Comparison of ENCODE assay signal across 7 mouse cellular contexts in genomic region chr2:155308936-155309592, GRCm38 (mm10). TPM values are rescaled to one million over a fixed set of nuclear protein-coding genes. Genes with fewer than 3 reads are reported as not detected.
DNase-seq lines count a peak whose midpoint lies in the region; ATAC-seq and TF ChIP-seq lines count a peak whose summit lies in the region.

No protein-coding gene starts in this region.

- H3K9ac ChIP-seq in CH12.LX (ENCODE audit: insufficient read depth, low read depth) (no peak overlapping the region), MEL (ENCODE audit: control insufficient read depth, low read depth, low read length, poor library complexity, severe bottlenecking) (no peak overlapping the region)
- H3K9ac ChIP-seq in embryonic facial prominence, embryonic 13.5 days = no peak overlapping the region
- no peak overlapping the region for H3K9ac ChIP-seq in heart, postnatal 0 days (replicated peaks; ENCODE audit: low read depth, low read length)

- no peak for TF ChIP-seq POLR2A in CH12.LX (IDR thresholded peaks at IDR 0.05; ENCODE audit: low read depth, low read length)
- TF ChIP-seq POLR2A in MEL (IDR thresholded peaks at IDR 0.05; ENCODE audit: control insufficient read depth in 1 of 2, insufficient read depth in 1 of 2, low read depth in 1 of 2, low read length in 2 of 2, poor library complexity in 1 of 2) = no peak
- TF ChIP-seq POLR2A in lung, adult 2 months (IDR thresholded peaks at IDR 0.05; ENCODE audit: borderline replicate concordance, extremely low read depth, low read depth, low read length) = no peak

- H3K79me2 ChIP-seq in CH12.LX (replicated peaks; ENCODE audit: control insufficient read depth, extremely low read depth, insufficient read depth, poor library complexity, severe bottlenecking) (no peaks in the 10 kb centered on the region), MEL (ENCODE audit: control insufficient read depth, insufficient read depth, low read length, poor library complexity) (no peaks in the 10 kb centered on the region)

- DNase-seq in CH12.LX (ENCODE audit: extremely low read depth) (peak; percentile 17), MEL (ENCODE audit: low read depth, low spot score) (peak; percentile 75)
- DNase-seq in heart, postnatal 0 days (ENCODE audit: low spot score) = peak; percentile 75
- no peak for DNase-seq in lung, adult 2 months
- peak; percentile 19 for DNase-seq in splenic B cell, adult 2 months (ENCODE audit: low read depth, low spot score)

- H3K4me3 ChIP-seq in CH12.LX (replicated peaks in 1 of 3; ENCODE audit: low read depth in 2 of 3, low read length in 2 of 3, poor library complexity in 1 of 3) (no peak overlapping the region), MEL (ENCODE audit: control insufficient read depth in 1 of 2, insufficient read depth in 1 of 2, low read depth in 2 of 2, low read length in 2 of 2) (no peak overlapping the region)
- no peak overlapping the region for H3K4me3 ChIP-seq in embryonic facial prominence, embryonic 13.5 days
- no peak overlapping the region for H3K4me3 ChIP-seq in heart, postnatal 0 days (ENCODE audit: low read depth, low read length)
- no peak overlapping the region for H3K4me3 ChIP-seq in lung, adult 2 months (replicated peaks; ENCODE audit: extremely low read depth, low read depth, low read length)

- TF ChIP-seq EP300 in CH12.LX (IDR thresholded peaks at IDR 0.05; ENCODE audit: low read length) (no peak), MEL (IDR thresholded peaks at IDR 0.05; ENCODE audit: low read depth in 1 of 2, low read length in 2 of 2) (0 out of 4 replicates have a peak, but pooled peaks of 1 of the 2 experiments have one; percentile 10)
- no peak for TF ChIP-seq EP300 in heart, postnatal 0 days (IDR thresholded peaks at IDR 0.05; ENCODE audit: low read depth)

- H3K27ac ChIP-seq in CH12.LX (ENCODE audit: insufficient read depth, low read depth) (no peak overlapping the region), MEL (ENCODE audit: control insufficient read depth, low read depth, low read length) (no peak overlapping the region)
- H3K27ac ChIP-seq in embryonic facial prominence, embryonic 13.5 days = peak overlapping the region; percentile 60; the same call in 1 of the 2 replicates
- H3K27ac ChIP-seq in heart, postnatal 0 days (ENCODE audit: low read depth) = peak overlapping the region; percentile 57

- H3K4me1 ChIP-seq in CH12.LX (ENCODE audit: control insufficient read depth in 1 of 2, insufficient read depth in 2 of 2) (no peaks in the 10 kb centered on the region; a peak in 1 of 4 replicates), MEL (ENCODE audit: control insufficient read depth in 1 of 2, insufficient read depth in 2 of 2, low read length in 2 of 2) (peaks cover 2 to 11% of the 10 kb centered on the region in 2 experiments; a peak in 3 of 4 replicates)
- H3K4me1 ChIP-seq in embryonic facial prominence, embryonic 13.5 days = peaks cover 8% of the 10 kb centered on the region
- 0 out of 2 replicates have a peak, but pooled peaks cover 2% of the 10 kb centered on the region for H3K4me1 ChIP-seq in heart, postnatal 0 days (ENCODE audit: control insufficient read depth, insufficient read depth)
- H3K4me1 ChIP-seq in lung, adult 2 months (ENCODE audit: control insufficient read depth, insufficient read depth, low read length) = peaks cover 5% of the 10 kb centered on the region

- dilution Hi-C loops in CH12.LX (cut with MboI; ENCODE audit: extremely low pct_ligation_motif_present, extremely low pct_unique_long_range_greater_than_20kb, low sequenced_read_pairs) = no loop called here

- H3K4me2 ChIP-seq in CH12.LX (ENCODE audit: insufficient read depth, low read depth, poor library complexity, severe bottlenecking) = no peak overlapping the region
- H3K4me2 ChIP-seq in embryonic facial prominence, embryonic 13.5 days = no peak overlapping the region
- no peak overlapping the region for H3K4me2 ChIP-seq in heart, postnatal 0 days (ENCODE audit: low read depth, low read length)

- H3K9me3 ChIP-seq in CH12.LX (replicated peaks; ENCODE audit: low read length) (no peaks in the 10 kb centered on the region), MEL (replicated peaks; ENCODE audit: insufficient read depth, low read length) (no peaks in the 10 kb centered on the region)
- no peaks in the 10 kb centered on the region for H3K9me3 ChIP-seq in embryonic facial prominence, embryonic 13.5 days
- no peaks in the 10 kb centered on the region for H3K9me3 ChIP-seq in heart, postnatal 0 days (replicated peaks; ENCODE audit: control insufficient read depth, low read length)

- H3K36me3 ChIP-seq in CH12.LX (replicated peaks in 1 of 2; ENCODE audit: control insufficient read depth in 1 of 2, insufficient read depth in 1 of 2, low read length in 1 of 2) = peaks cover 21 to 75% of the 10 kb centered on the region in 2 experiments
- H3K36me3 ChIP-seq in MEL (ENCODE audit: control insufficient read depth in 1 of 2, insufficient read depth in 2 of 2, low read length in 2 of 2) = peaks cover 2 to 12% of the 10 kb centered on the region in 2 experiments; a peak in 3 of 4 replicates
- H3K36me3 ChIP-seq in embryonic facial prominence, embryonic 13.5 days = peaks cover 43% of the 10 kb centered on the region
- H3K36me3 ChIP-seq in heart, postnatal 0 days (replicated peaks; ENCODE audit: control insufficient read depth, insufficient read depth, low read length) = peaks cover 24% of the 10 kb centered on the region
- peaks cover 3% of the 10 kb centered on the region for H3K36me3 ChIP-seq in splenic B cell, adult 2 months (ENCODE audit: control insufficient read depth, insufficient read depth, low read length, poor library complexity, severe bottlenecking)

- no peak; the same call in 1 of the 2 replicates for TF ChIP-seq RAD21 in CH12.LX (IDR thresholded peaks at IDR 0.05; ENCODE audit: low read depth, low read length)
- no peak for TF ChIP-seq RAD21 in MEL (IDR thresholded peaks at IDR 0.05; ENCODE audit: low read depth, low read length)

- ATAC-seq in embryonic facial prominence, embryonic 13.5 days (ENCODE audit: insufficient number of reproducible peaks, insufficient read depth, low FRiP score, low TSS enrichment, low read depth) = no peak
- ATAC-seq in heart, postnatal 0 days (ENCODE audit: insufficient read depth, low read depth) = peak; percentile 77
- ATAC-seq in erythroblast, adult 5-6 weeks (replicated peaks; ENCODE audit: low FRiP score, poor library complexity, severe bottlenecking) = no peak

- peak in 1 of 2 experiments; percentile 46; a peak in 2 of 4 replicates for TF ChIP-seq CTCF in CH12.LX (conservative IDR thresholded peaks at IDR 0.05 in 1 of 2, IDR thresholded peaks at IDR 0.05 in 1 of 2; ENCODE audit: low read depth in 2 of 2, low read length in 2 of 2)
- peak in 2 of 3 experiments; percentile 18 to 23; a peak in 1 of 6 replicates for TF ChIP-seq CTCF in MEL (IDR thresholded peaks at IDR 0.05 in 2 of 3, conservative IDR thresholded peaks at IDR 0.05 in 1 of 3; ENCODE audit: control insufficient read depth in 1 of 3, insufficient read depth in 1 of 3, low read depth in 2 of 3, low read length in 3 of 3, poor library complexity in 1 of 3, severe bottlenecking in 1 of 3)
- TF ChIP-seq CTCF in heart, postnatal 0 days (IDR thresholded peaks at IDR 0.05; ENCODE audit: low read depth) = peak; percentile 69
- TF ChIP-seq CTCF in lung, adult 2 months (IDR thresholded peaks at IDR 0.05; ENCODE audit: insufficient read depth, low read length) = peak; percentile 37; the same call in 1 of the 2 replicates

- 28% methylated on average over 3 of the region's 3 CpGs for WGBS in embryonic facial prominence, embryonic 13.5 days
- WGBS in heart, postnatal 0 days = 11% methylated on average over 3 of the region's 3 CpGs
- 29% methylated on average over 3 of the region's 3 CpGs for WGBS in lung, adult 2 months

- H3K27me3 ChIP-seq in CH12.LX (replicated peaks) (no peaks in the 10 kb centered on the region), MEL (ENCODE audit: control insufficient read depth in 1 of 2, insufficient read depth in 2 of 2, low read length in 2 of 2) (no peaks in the 10 kb centered on the region)
- no peaks in the 10 kb centered on the region for H3K27me3 ChIP-seq in embryonic facial prominence, embryonic 13.5 days
- no peaks in the 10 kb centered on the region for H3K27me3 ChIP-seq in heart, postnatal 0 days (ENCODE audit: control insufficient read depth, insufficient read depth, low read length)
- no peaks in the 10 kb centered on the region for H3K27me3 ChIP-seq in splenic B cell, adult 2 months (ENCODE audit: control insufficient read depth, insufficient read depth, low read length, poor library complexity, severe bottlenecking)

- in situ Hi-C loops in CH12.LX (cut with MboI; ENCODE audit: low pct_ligation_motif_present, low pct_unique_long_range_greater_than_20kb, low sequenced_read_pairs) = no loop called here

RNA-seq across cellular contexts. Expression of gene Map1lc3a, which starts 33.0 kb away (rescaled TPM):
- total RNA-seq in CH12.LX (2012; rRNA removed) (3.2 and 4.2 TPM in 2 replicates), CH12.LX (2014; rRNA removed) (0.56 and 0.92 TPM in 2 replicates), MEL (2012; rRNA removed) (5.4 and 11.4 TPM in 2 replicates)
- polyA plus RNA-seq in CH12.LX (2012; ENCODE audit: insufficient read length, low read depth) (0.23 and 0.40 TPM in 2 replicates), MEL (2012; ENCODE audit: insufficient read depth in 1 of 2, insufficient read length in 2 of 2, low read depth in 1 of 2, low replicate concordance in 2 of 2, missing spikeins in 1 of 2) (10 to 100 TPM in 1 of 2 experiments, not detected in 1; 12.4 TPM)
- polyA plus RNA-seq in embryonic facial prominence, embryonic 13.5 days (2015; fragmentation: Nextera tagmentation; extraction: Ambion mirVana) = 212 and 239 TPM in 2 replicates
- 673 and 815 TPM in 2 replicates for total RNA-seq in heart, postnatal 0 days (2014; rRNA removed; ENCODE audit: low replicate concordance)
- polyA plus RNA-seq in heart, postnatal 0 days (2015; fragmentation: Nextera tagmentation; extraction: Ambion mirVana) = 946 and 987 TPM in 2 replicates
- polyA plus RNA-seq in lung, adult 2 months (2012; rRNA removed) = 359 and 502 TPM in 2 replicates
- 0.77 TPM in 1 of 2 replicates, not detected in the other for total RNA-seq in erythroblast, adult 5-6 weeks (2015; ENCODE audit: low replicate concordance)
- total RNA-seq in erythroblast, adult 5-6 weeks (2017; ENCODE audit: low replicate concordance) = 0.34 and 2.9 TPM in 2 replicates

RNA-seq across cellular contexts. Expression of gene Pigu, which starts 48.2 kb away (rescaled TPM):
- total RNA-seq in CH12.LX (2012; rRNA removed) (26.5 and 29.0 TPM in 2 replicates), CH12.LX (2014; rRNA removed) (32.1 and 39.1 TPM in 2 replicates), MEL (2012; rRNA removed) (27.7 and 30.1 TPM in 2 replicates)
- polyA plus RNA-seq in CH12.LX (2012; ENCODE audit: insufficient read length, low read depth) (52.6 and 57.3 TPM in 2 replicates), MEL (2012; ENCODE audit: insufficient read depth in 1 of 2, insufficient read length in 2 of 2, low read depth in 1 of 2, low replicate concordance in 2 of 2, missing spikeins in 1 of 2) (10 to 100 TPM in 1 of 2 experiments, not detected in 1; 59.0 TPM)
- 48.0 and 49.1 TPM in 2 replicates for polyA plus RNA-seq in embryonic facial prominence, embryonic 13.5 days (2015; fragmentation: Nextera tagmentation; extraction: Ambion mirVana)
- 43.7 and 49.0 TPM in 2 replicates for total RNA-seq in heart, postnatal 0 days (2014; rRNA removed; ENCODE audit: low replicate concordance)
- 42.9 and 43.3 TPM in 2 replicates for polyA plus RNA-seq in heart, postnatal 0 days (2015; fragmentation: Nextera tagmentation; extraction: Ambion mirVana)
- polyA plus RNA-seq in lung, adult 2 months (2012; rRNA removed) = 33.3 and 42.4 TPM in 2 replicates
- 9.4 and 17.6 TPM in 2 replicates for total RNA-seq in erythroblast, adult 5-6 weeks (2015; ENCODE audit: low replicate concordance)
- total RNA-seq in erythroblast, adult 5-6 weeks (2017; ENCODE audit: low replicate concordance) = 5.6 TPM in 2 replicates

Comparison
In these comparisons a context has a peak if more than half of its experiments do, and no peak if none do; other contexts are left out.
1. H3K27ac ChIP-seq: peak in embryonic facial prominence, embryonic 13.5 days (single experiment) and heart, postnatal 0 days (single experiment); none in CH12.LX (single experiment) and MEL (single experiment).
2. RNA of gene Map1lc3a, which starts 33.0 kb away (polyA plus RNA-seq): 946 to 987 TPM in heart, postnatal 0 days, 359 to 502 TPM in lung, adult 2 months and 212 to 239 TPM in embryonic facial prominence, embryonic 13.5 days; 12.4 TPM in MEL and 0.23 to 0.40 TPM in CH12.LX; every median in the first group is over 10 times any median in the second.
3. Of the 35 proteins assayed by ChIP-seq in both MEL and CH12.LX: peak only in MEL: ETS1; only in CH12.LX: none; in both: none; in neither: 32; mixed calls (peak in some experiments, not most) for 2.